Mouse (Mus musculus): Measurements from ENCODE around the gene Dnajb6. TPM values are rescaled to one million over a fixed set of nuclear protein-coding genes. Genes with fewer than 3 reads are reported as not detected.
A peak's percentile ranks its signal among the peaks of the same experiment; 100 is the strongest.

The Dnajb6 gene
- polyA plus RNA-seq, 1 experiment = 273 TPM

- peak overlapping the region; percentile 43; the same call in 1 of the 2 replicates for H3K27ac ChIP-seq (ENCODE audit: control insufficient read depth, insufficient read depth, low read depth, low read length)
- TF ChIP-seq POLR2A (IDR thresholded peaks at IDR 0.05; ENCODE audit: control insufficient read depth, low read depth, low read length) (no peak), CTCF (IDR thresholded peaks at IDR 0.05; ENCODE audit: control insufficient read depth, insufficient read depth, insufficient replicate concordance, low read depth, low read length) (no peak)
Observed at GRCm38 (mm10) chr5:29736942-29737341, 1.5 kb downstream of the Dnajb6 start.

GRCm38 (mm10) chr5:29737471-29737870 lies 2.0 kb downstream of the Dnajb6 start:
- Histone ChIP-seq H3K27me3 (ENCODE audit: control insufficient read depth, insufficient read depth, low read length) (no peaks in the 10 kb centered on the region), H3K36me3 (ENCODE audit: control insufficient read depth, insufficient read depth, low read length) (no peaks in the 10 kb centered on the region), H3K4me3 (ENCODE audit: control insufficient read depth, low read depth, low read length) (peak overlapping the region; percentile 98), H3K4me1 (ENCODE audit: control insufficient read depth, insufficient read depth, low read length) (peaks cover 12% of the 10 kb centered on the region), H3K27ac (ENCODE audit: control insufficient read depth, insufficient read depth, low read depth, low read length) (no peak overlapping the region)
- TF ChIP-seq POLR2A (IDR thresholded peaks at IDR 0.05; ENCODE audit: control insufficient read depth, low read depth, low read length) (no peak), CTCF (IDR thresholded peaks at IDR 0.05; ENCODE audit: control insufficient read depth, insufficient read depth, insufficient replicate concordance, low read depth, low read length) (no peak)

More at GRCm38 (mm10) chr5:29736942-29737341, 1.5 kb downstream of the Dnajb6 start:
- H3K36me3 ChIP-seq (ENCODE audit: control insufficient read depth, insufficient read depth, low read length) = no peaks in the 10 kb centered on the region
- H3K4me1 ChIP-seq (ENCODE audit: control insufficient read depth, insufficient read depth, low read length) = peaks cover 12% of the 10 kb centered on the region
- H3K4me3 ChIP-seq (ENCODE audit: control insufficient read depth, low read depth, low read length) = peak overlapping the region; percentile 98
- no peaks in the 10 kb centered on the region for H3K27me3 ChIP-seq (ENCODE audit: control insufficient read depth, insufficient read depth, low read length)

- H3K27ac ChIP-seq (ENCODE audit: control insufficient read depth, insufficient read depth, low read depth, low read length) = no peak overlapping the region
Observed at GRCm38 (mm10) chr5:29738076-29738475, 2.6 kb downstream of the Dnajb6 start.

GRCm38 (mm10) chr5:29740651-29741050 lies 5.2 kb downstream of the Dnajb6 start:
- Histone ChIP-seq H3K27ac (ENCODE audit: control insufficient read depth, insufficient read depth, low read depth, low read length) (no peak overlapping the region), H3K4me1 (ENCODE audit: control insufficient read depth, insufficient read depth, low read length) (peaks cover 6% of the 10 kb centered on the region), H3K27me3 (ENCODE audit: control insufficient read depth, insufficient read depth, low read length) (no peaks in the 10 kb centered on the region), H3K36me3 (ENCODE audit: control insufficient read depth, insufficient read depth, low read length) (no peaks in the 10 kb centered on the region), H3K4me3 (ENCODE audit: control insufficient read depth, low read depth, low read length) (no peak overlapping the region)
- no peak for TF ChIP-seq POLR2A (IDR thresholded peaks at IDR 0.05; ENCODE audit: control insufficient read depth, low read depth, low read length)

More at GRCm38 (mm10) chr5:29738076-29738475, 2.6 kb downstream of the Dnajb6 start:
- no peaks in the 10 kb centered on the region for H3K36me3 ChIP-seq (ENCODE audit: control insufficient read depth, insufficient read depth, low read length)
- peaks cover 12% of the 10 kb centered on the region for H3K4me1 ChIP-seq (ENCODE audit: control insufficient read depth, insufficient read depth, low read length)
- no peaks in the 10 kb centered on the region for H3K27me3 ChIP-seq (ENCODE audit: control insufficient read depth, insufficient read depth, low read length)
- TF ChIP-seq CTCF (IDR thresholded peaks at IDR 0.05; ENCODE audit: control insufficient read depth, insufficient read depth, insufficient replicate concordance, low read depth, low read length) (no peak), POLR2A (IDR thresholded peaks at IDR 0.05; ENCODE audit: control insufficient read depth, low read depth, low read length) (no peak)
- H3K4me3 ChIP-seq (ENCODE audit: control insufficient read depth, low read depth, low read length) = peak overlapping the region; percentile 31

GRCm38 (mm10) chr5:29741093-29741492 lies 5.6 kb downstream of the Dnajb6 start:
- no peaks in the 10 kb centered on the region for H3K27me3 ChIP-seq (ENCODE audit: control insufficient read depth, insufficient read depth, low read length)
- H3K4me1 ChIP-seq (ENCODE audit: control insufficient read depth, insufficient read depth, low read length) = peaks cover 6% of the 10 kb centered on the region
- H3K36me3 ChIP-seq (ENCODE audit: control insufficient read depth, insufficient read depth, low read length) = no peaks in the 10 kb centered on the region
- no peak overlapping the region for H3K4me3 ChIP-seq (ENCODE audit: control insufficient read depth, low read depth, low read length)
- TF ChIP-seq POLR2A (IDR thresholded peaks at IDR 0.05; ENCODE audit: control insufficient read depth, low read depth, low read length) (no peak), CTCF (IDR thresholded peaks at IDR 0.05; ENCODE audit: control insufficient read depth, insufficient read depth, insufficient replicate concordance, low read depth, low read length) (no peak)
- no peak overlapping the region for H3K27ac ChIP-seq (ENCODE audit: control insufficient read depth, insufficient read depth, low read depth, low read length)

GRCm38 (mm10) chr5:29747661-29748060 lies 12.2 kb downstream of the Dnajb6 start:
- Histone ChIP-seq H3K36me3 (ENCODE audit: control insufficient read depth, insufficient read depth, low read length) (peaks cover 3% of the 10 kb centered on the region; the same call in 1 of the 2 replicates), H3K27ac (ENCODE audit: control insufficient read depth, insufficient read depth, low read depth, low read length) (no peak overlapping the region), H3K4me1 (ENCODE audit: control insufficient read depth, insufficient read depth, low read length) (no peaks in the 10 kb centered on the region), H3K27me3 (ENCODE audit: control insufficient read depth, insufficient read depth, low read length) (no peaks in the 10 kb centered on the region), H3K4me3 (ENCODE audit: control insufficient read depth, low read depth, low read length) (no peak overlapping the region)
- TF ChIP-seq POLR2A (IDR thresholded peaks at IDR 0.05; ENCODE audit: control insufficient read depth, low read depth, low read length) (no peak), CTCF (IDR thresholded peaks at IDR 0.05; ENCODE audit: control insufficient read depth, insufficient read depth, insufficient replicate concordance, low read depth, low read length) (no peak)

- Histone ChIP-seq H3K27me3 (ENCODE audit: control insufficient read depth, insufficient read depth, low read length) (no peaks in the 10 kb centered on the region), H3K4me3 (ENCODE audit: control insufficient read depth, low read depth, low read length) (no peak overlapping the region), H3K4me1 (ENCODE audit: control insufficient read depth, insufficient read depth, low read length) (no peaks in the 10 kb centered on the region), H3K27ac (ENCODE audit: control insufficient read depth, insufficient read depth, low read depth, low read length) (no peak overlapping the region), H3K36me3 (ENCODE audit: control insufficient read depth, insufficient read depth, low read length) (peaks cover 3% of the 10 kb centered on the region; the same call in 1 of the 2 replicates)
- no peak for TF ChIP-seq POLR2A (IDR thresholded peaks at IDR 0.05; ENCODE audit: control insufficient read depth, low read depth, low read length)
- TF ChIP-seq CTCF (IDR thresholded peaks at IDR 0.05; ENCODE audit: control insufficient read depth, insufficient read depth, insufficient replicate concordance, low read depth, low read length) = no peak
Observed at GRCm38 (mm10) chr5:29751306-29751705, 15.8 kb downstream of the Dnajb6 start.

- TF ChIP-seq POLR2A (IDR thresholded peaks at IDR 0.05; ENCODE audit: control insufficient read depth, low read depth, low read length) (no peak), CTCF (IDR thresholded peaks at IDR 0.05; ENCODE audit: control insufficient read depth, insufficient read depth, insufficient replicate concordance, low read depth, low read length) (no peak)
- H3K4me3 ChIP-seq (ENCODE audit: control insufficient read depth, low read depth, low read length) = no peak overlapping the region
- no peaks in the 10 kb centered on the region for H3K27me3 ChIP-seq (ENCODE audit: control insufficient read depth, insufficient read depth, low read length)
- no peaks in the 10 kb centered on the region for H3K4me1 ChIP-seq (ENCODE audit: control insufficient read depth, insufficient read depth, low read length)
- peaks cover 7% of the 10 kb centered on the region; the same call in 1 of the 2 replicates for H3K36me3 ChIP-seq (ENCODE audit: control insufficient read depth, insufficient read depth, low read length)
- H3K27ac ChIP-seq (ENCODE audit: control insufficient read depth, insufficient read depth, low read depth, low read length) = no peak overlapping the region
Observed at GRCm38 (mm10) chr5:29752894-29753293, 17.4 kb downstream of the Dnajb6 start.

All from testis, adult 2 months (tissue).